Mouse (Mus musculus): ENCODE results near the gene Hist1h3e.
"Not testable (repeated sequence)": the region's sequence is repeated elsewhere in the genome, so short reads cannot be mapped to it uniquely, and the experiment has no call there.

DNA sequence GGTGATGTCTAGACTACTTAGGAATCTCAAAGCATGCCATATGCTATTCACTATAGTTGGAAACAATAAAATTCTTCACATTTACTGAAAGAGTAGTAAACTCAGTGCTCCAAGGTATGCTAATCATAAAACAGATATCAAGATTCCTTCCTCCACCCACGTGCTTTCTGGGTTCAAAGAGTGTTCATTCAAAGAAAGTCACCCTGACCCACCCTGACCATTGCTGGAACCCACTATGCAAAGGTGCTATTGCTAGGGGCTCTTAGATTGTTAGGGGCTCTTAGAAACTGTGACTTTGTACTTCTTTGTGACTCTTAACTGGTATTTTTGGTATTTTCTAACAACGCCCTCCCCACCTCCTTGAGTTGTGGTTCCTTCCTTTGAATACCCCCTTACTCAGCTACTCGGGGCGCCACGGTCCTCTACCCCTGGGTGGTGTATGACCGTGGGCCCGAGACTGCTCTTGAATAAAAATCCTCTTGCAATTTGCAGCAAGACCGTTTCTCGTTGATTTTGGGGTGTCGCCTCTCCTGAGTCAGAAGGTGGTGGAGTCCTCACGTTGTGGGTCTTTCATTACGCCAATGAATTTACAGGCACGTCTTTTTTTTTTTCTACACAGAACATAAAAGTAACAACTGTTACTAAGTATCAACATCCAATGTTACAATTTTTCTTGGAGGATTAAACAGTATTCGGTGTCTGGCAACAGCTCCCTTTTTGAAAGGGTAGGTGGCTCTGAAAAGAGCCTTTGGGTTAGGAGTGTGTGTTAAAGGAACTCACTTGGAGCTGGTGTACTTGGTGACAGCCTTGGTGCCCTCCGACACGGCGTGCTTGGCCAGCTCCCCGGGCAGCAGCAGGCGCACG is 11.1 kb upstream of the Hist1h3e start:
- TF ChIP-seq POLR2A (IDR thresholded peaks at IDR 0.05; ENCODE audit: insufficient read length, low read depth); MAX (IDR thresholded peaks at IDR 0.05; ENCODE audit: low read depth); USF1 (IDR thresholded peaks at IDR 0.05; ENCODE audit: low read depth); POLR2AphosphoS2 (IDR thresholded peaks at IDR 0.05; ENCODE audit: insufficient read length, low read depth); E2F4 (IDR thresholded peaks at IDR 0.05; ENCODE audit: insufficient read depth); SRF (IDR thresholded peaks at IDR 0.05; ENCODE audit: control insufficient read depth, insufficient read length, low read depth); TCF3 (IDR thresholded peaks at IDR 0.05; ENCODE audit: insufficient read length, low read depth): not testable (repeated sequence)
